Mouse (Mus musculus) liver (tissue): ENCODE results near the gene Arhgef10l.
"Not testable (repeated sequence)": the region's sequence is repeated elsewhere in the genome, so short reads cannot be mapped to it uniquely, and the experiment has no call there.

Experiments used
- DNase-seq: peaks from one replicate; pipeline ENCODE4 v3.0.0-alpha.2; 2020; ENCODE audit warnings: mixed read lengths

Gene Arhgef10l

GRCm38 (mm10) chr4:140564459-140564858, 101.4 kb downstream of the Arhgef10l start:
- DNase-seq: not testable (repeated sequence)

GRCm38 (mm10) chr4:140562461-140563178, 103.2 kb downstream of the Arhgef10l start:
- no peak for DNase-seq

- DNase-seq: no peak
Measured at GRCm38 (mm10) chr4:140561744-140562143, 104.1 kb downstream of the Arhgef10l start.

- no peak for DNase-seq
Measured at GRCm38 (mm10) chr4:140559862-140560261, 106.0 kb downstream of the Arhgef10l start.

- DNase-seq: no peak
Measured at GRCm38 (mm10) chr4:140558193-140558592, 107.6 kb downstream of the Arhgef10l start.

- no peak for DNase-seq
Measured at GRCm38 (mm10) chr4:140556561-140556960, 109.3 kb downstream of the Arhgef10l start.

- peak; percentile 68 for DNase-seq
Measured at GRCm38 (mm10) chr4:140555273-140555672, 110.5 kb downstream of the Arhgef10l start.

- DNase-seq: no peak
Measured at GRCm38 (mm10) chr4:140554552-140554951, 111.3 kb downstream of the Arhgef10l start.

- DNase-seq: no peak
Measured at GRCm38 (mm10) chr4:140551766-140552165, 114.0 kb downstream of the Arhgef10l start.

- DNase-seq: no peak
Measured at GRCm38 (mm10) chr4:140550670-140551069, 115.1 kb downstream of the Arhgef10l start.

- DNase-seq: no peak
Measured at GRCm38 (mm10) chr4:140549975-140550374, 115.8 kb downstream of the Arhgef10l start.

- peak; percentile 64 for DNase-seq
Measured at GRCm38 (mm10) chr4:140547488-140547887, 118.3 kb downstream of the Arhgef10l start.

- DNase-seq: peak; percentile 56
Measured at GRCm38 (mm10) chr4:140539125-140539524, 126.7 kb downstream of the Arhgef10l start.

- no peak for DNase-seq
Measured at GRCm38 (mm10) chr4:140537561-140538021, 128.2 kb downstream of the Arhgef10l start.

- no peak for DNase-seq
Measured at GRCm38 (mm10) chr4:140535323-140535722, 130.5 kb downstream of the Arhgef10l start.

- no peak for DNase-seq
Measured at GRCm38 (mm10) chr4:140532270-140532669, 133.5 kb downstream of the Arhgef10l start.

GRCm38 (mm10) chr4:140531024-140531423, 134.8 kb downstream of the Arhgef10l start:
- peak; percentile 53 for DNase-seq

- no peak for DNase-seq
Measured at GRCm38 (mm10) chr4:140529735-140530134, 136.1 kb downstream of the Arhgef10l start.

GRCm38 (mm10) chr4:140528443-140528842, 137.4 kb downstream of the Arhgef10l start:
- no peak for DNase-seq

- DNase-seq: no peak
Measured at GRCm38 (mm10) chr4:140525674-140526177, 140.1 kb downstream of the Arhgef10l start.

GRCm38 (mm10) chr4:140524927-140525326, 140.9 kb downstream of the Arhgef10l start:
- DNase-seq: no peak

GRCm38 (mm10) chr4:140522873-140523272, 142.9 kb downstream of the Arhgef10l start:
- DNase-seq: no peak

- no peak for DNase-seq
Measured at GRCm38 (mm10) chr4:140520719-140521118, 145.1 kb downstream of the Arhgef10l start.

GRCm38 (mm10) chr4:140513797-140514196, 152.0 kb downstream of the Arhgef10l start:
- peak; percentile 18 for DNase-seq

- no peak for DNase-seq
Measured at GRCm38 (mm10) chr4:140509856-140510255, 156.0 kb downstream of the Arhgef10l start.
